Mouse (Mus musculus): ENCODE measurements around the gene Purb.

Purb gene

GRCm38 (mm10) chr11:6475867-6476484 is at the start of gene Purb:
Gene Purb, minus strand, starts transcription at chr11:6475917.
- peak; percentile 92 to 94 for DNase-seq

- DNase-seq = no peak
These were observed 49.5 kb upstream of the Purb start for GRCm38 (mm10) chr11:6525241-6525640.

GRCm38 (mm10) chr11:6524880-6525238 is 49.1 kb upstream of the Purb start:
- no peak for DNase-seq

- no peak for DNase-seq
These were observed 48.6 kb upstream of the Purb start for GRCm38 (mm10) chr11:6524165-6524879.

GRCm38 (mm10) chr11:6523662-6524088 is 48.0 kb upstream of the Purb start:
- no peak for DNase-seq

- peak in 1 of 2 experiments; percentile 17 for DNase-seq
These were observed 47.2 kb upstream of the Purb start for GRCm38 (mm10) chr11:6522782-6523525.

GRCm38 (mm10) chr11:6520507-6521173 is 44.9 kb upstream of the Purb start, which contains the start of gene Myo1g:
Gene Myo1g, minus strand, starts transcription at chr11:6520965.
- peak; percentile 75 to 80 for DNase-seq

GRCm38 (mm10) chr11:6519491-6520033 is 43.8 kb upstream of the Purb start:
- peak; percentile 52 to 64 for DNase-seq

GRCm38 (mm10) chr11:6514837-6515236 is 39.1 kb upstream of the Purb start:
- no peak for DNase-seq

GRCm38 (mm10) chr11:6508269-6508876 is 32.7 kb upstream of the Purb start:
- DNase-seq = no peak

GRCm38 (mm10) chr11:6506516-6506915 is 30.8 kb upstream of the Purb start:
- no peak for DNase-seq

GRCm38 (mm10) chr11:6504689-6505088 is 29.0 kb upstream of the Purb start:
- no peak for DNase-seq

- DNase-seq = no peak
These were observed 28.5 kb upstream of the Purb start for GRCm38 (mm10) chr11:6504226-6504625.

GRCm38 (mm10) chr11:6502506-6502905 is 26.8 kb upstream of the Purb start:
- DNase-seq = no peak

GRCm38 (mm10) chr11:6497311-6497948 is 21.7 kb upstream of the Purb start:
- DNase-seq = no peak

- DNase-seq = peak; percentile 48 to 58
These were observed 14.2 kb upstream of the Purb start for GRCm38 (mm10) chr11:6489691-6490503.

GRCm38 (mm10) chr11:6489257-6489656 is 13.5 kb upstream of the Purb start:
- DNase-seq = no peak

- no peak for DNase-seq
These were observed 12.4 kb upstream of the Purb start for GRCm38 (mm10) chr11:6488041-6488684.

- DNase-seq = no peak
These were observed 11.8 kb upstream of the Purb start for GRCm38 (mm10) chr11:6487496-6487895.

GRCm38 (mm10) chr11:6486916-6487315 is 11.2 kb upstream of the Purb start:
- no peak for DNase-seq
